Mouse (Mus musculus) left cerebral cortex, postnatal 25 days (tissue): ENCODE results near the gene Evc. TPM values are rescaled to one million over a fixed set of nuclear protein-coding genes. Genes with fewer than 3 reads are reported as not detected.
A peak's percentile ranks its signal among the peaks of the same experiment; 100 is the strongest.

Source experiments
- DNase-seq, 2 experiments: peaks; one replicate each; pipeline ENCODE4 v3.0.0; 2022; ENCODE audit warnings: low spot score in 2 of 2, mixed read lengths in 1 of 2
- intact Hi-C: fragments of 180-260 bp; cut with DNase I; formaldehyde crosslinking; loops from one replicate; pipeline ENCODE4 v1.15.1; 2025
- total RNA-seq, 2 experiments: library from RNA; stranded (reverse); gene quantifications; 2 replicates each; pipeline ENCODE4 v1.2.3; 2021

Gene Evc
- total RNA-seq, 2 experiments from 2014 or later, result 4.6 to 6.3 TPM

GRCm38 (mm10) chr5:37244666-37245242 lies 91.9 kb downstream of the Evc start:
- DNase-seq, result no peak
- intact Hi-C loops, result loop anchor here (2.0 kb wide), 2 partner anchors 44 to 68 kb away; no protein-coding TSS in a partner anchor

- intact Hi-C loops, result loop anchor here (2.0 kb wide), 2 partner anchors 45 to 67 kb away; no protein-coding TSS in a partner anchor
- DNase-seq, result peak; percentile 74 to 86
Measured at GRCm38 (mm10) chr5:37244161-37244560, 92.5 kb downstream of the Evc start.

GRCm38 (mm10) chr5:37243169-37243886 lies 93.4 kb downstream of the Evc start:
- intact Hi-C loops, result no loop called here
- DNase-seq, result no peak

GRCm38 (mm10) chr5:37242360-37243168 lies 94.1 kb downstream of the Evc start:
- intact Hi-C loops, result no loop called here
- DNase-seq, result no peak

GRCm38 (mm10) chr5:37241651-37242151 lies 95.0 kb downstream of the Evc start, which contains the start of gene Crmp1:
Crmp1 (plus strand) TSS chr5:37241940.
- intact Hi-C loops, result no loop called here
- DNase-seq, result peak; percentile 88 to 93

GRCm38 (mm10) chr5:37241224-37241623 lies 95.5 kb downstream of the Evc start:
- no peak for DNase-seq
- intact Hi-C loops, result no loop called here

GRCm38 (mm10) chr5:37240550-37240949 lies 96.1 kb downstream of the Evc start:
- intact Hi-C loops, result no loop called here
- no peak for DNase-seq

Other genes starting within 250 kb of the Evc start
- gene Crmp1, start 95.0 kb downstream of the Evc start, total RNA-seq, result 100 to 1,000 TPM; 210 to 213 TPM
- gene Evc2, start 1.6 kb upstream of the Evc start, total RNA-seq, result 10 to 100 TPM in 1 of 2 experiments, 1 to 10 TPM in 1; 9.9 to 14.1 TPM